Mouse (Mus musculus): Measurements from ENCODE around the gene Bicdl2. TPM values are rescaled to one million over a fixed set of nuclear protein-coding genes. Genes with fewer than 3 reads are reported as not detected.
A peak's percentile ranks its signal among the peaks of the same experiment; 100 is the strongest.

Bicdl2 gene
- polyA plus RNA-seq, 1 experiment from 2014 or later, result 1.2 TPM

DNA sequence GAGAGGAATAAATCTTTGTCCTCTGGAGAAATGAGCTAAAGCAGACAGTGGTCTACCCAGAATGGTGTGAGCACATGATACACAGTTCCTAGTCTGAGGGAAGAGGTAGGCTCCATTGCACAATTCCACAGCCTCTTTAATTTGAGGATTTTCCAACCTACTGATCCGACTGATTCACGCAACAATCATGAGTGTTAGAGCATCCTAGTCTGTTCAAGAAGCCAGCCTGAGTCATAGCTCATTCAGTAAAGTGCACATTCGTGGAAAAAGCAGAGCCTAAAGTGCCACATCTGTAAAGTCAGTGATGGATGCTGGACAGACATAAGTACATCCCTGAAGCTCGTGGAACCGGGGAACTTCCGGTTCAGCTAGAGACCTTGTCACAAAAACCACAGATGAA is 8.9 kb upstream of the Bicdl2 start:
- no peak overlapping the region for H3K4me3 ChIP-seq (ENCODE audit: low read length)
- ATAC-seq (ENCODE audit: low FRiP score, low TSS enrichment), result no peak
- H3K27me3 ChIP-seq (ENCODE audit: control insufficient read depth, insufficient read depth, low read length), result no peaks in the 10 kb centered on the region
- H3K9me3 ChIP-seq (ENCODE audit: control insufficient read depth, low read length), result no peaks in the 10 kb centered on the region
- 80% methylated on average over 6 of the region's 6 CpGs for WGBS
- no peak overlapping the region for H3K27ac ChIP-seq (ENCODE audit: low read depth, low read length)
- no peak overlapping the region for H3K9ac ChIP-seq (ENCODE audit: low read depth, low read length)
- no peaks in the 10 kb centered on the region for H3K4me1 ChIP-seq (ENCODE audit: control insufficient read depth, insufficient read depth, low read length)
- no peak overlapping the region for H3K4me2 ChIP-seq (replicated peaks; ENCODE audit: low read depth, low read length)
- no peaks in the 10 kb centered on the region for H3K36me3 ChIP-seq (ENCODE audit: control insufficient read depth, insufficient read depth, low read length)

DNA sequence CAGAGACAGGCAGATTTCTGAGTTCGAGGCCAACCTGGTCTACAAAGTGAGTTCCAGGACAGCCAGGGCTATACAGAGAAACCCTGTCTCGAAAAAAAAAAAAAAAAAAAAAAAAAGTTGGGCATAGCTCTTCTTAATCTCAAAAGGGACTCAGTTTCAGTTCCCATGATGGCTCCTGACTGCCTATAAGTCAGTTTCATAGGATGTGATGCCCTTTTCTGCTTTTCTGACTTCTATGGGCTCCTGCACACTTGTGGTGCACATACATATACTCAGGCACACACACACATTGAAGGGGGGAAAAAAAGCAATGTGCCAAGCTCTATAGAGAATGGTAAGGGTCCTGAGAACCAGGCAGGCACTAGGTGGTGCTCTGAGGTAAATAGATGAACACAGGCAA is 7.0 kb upstream of the Bicdl2 start:
- no peaks in the 10 kb centered on the region for H3K36me3 ChIP-seq (ENCODE audit: control insufficient read depth, insufficient read depth, low read length)
- WGBS, result 83% methylated on average over 1 of the region's 2 CpGs
- H3K9me3 ChIP-seq (ENCODE audit: control insufficient read depth, low read length), result no peaks in the 10 kb centered on the region
- H3K27ac ChIP-seq (ENCODE audit: low read depth, low read length), result no peak overlapping the region
- no peak overlapping the region for H3K4me3 ChIP-seq (ENCODE audit: low read length)
- H3K4me1 ChIP-seq (ENCODE audit: control insufficient read depth, insufficient read depth, low read length), result no peaks in the 10 kb centered on the region
- no peak for ATAC-seq (ENCODE audit: low FRiP score, low TSS enrichment)
- H3K27me3 ChIP-seq (ENCODE audit: control insufficient read depth, insufficient read depth, low read length), result no peaks in the 10 kb centered on the region
- no peak overlapping the region for H3K9ac ChIP-seq (ENCODE audit: low read depth, low read length)
- no peak overlapping the region for H3K4me2 ChIP-seq (replicated peaks; ENCODE audit: low read depth, low read length)

DNA sequence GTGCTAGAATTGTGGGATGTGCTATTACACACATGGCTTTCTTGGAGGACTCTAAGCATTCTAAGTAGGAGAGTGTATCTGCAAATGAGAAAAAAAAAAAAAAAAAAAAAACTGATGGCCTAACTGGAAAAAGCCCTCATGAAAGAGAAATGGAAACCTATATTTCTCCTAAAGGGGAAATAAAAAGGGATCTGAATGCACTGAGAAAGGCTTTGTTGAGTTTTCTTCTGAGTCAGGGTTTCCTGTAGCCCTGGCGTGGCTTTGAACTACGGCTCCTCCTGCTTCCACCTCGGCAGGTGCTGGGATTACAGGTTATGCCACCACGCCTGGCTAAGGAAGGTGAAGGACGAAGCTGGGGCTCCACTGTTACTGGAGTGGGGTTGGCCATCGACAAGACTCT is 6.3 kb upstream of the Bicdl2 start:
- Histone ChIP-seq H3K27me3 (ENCODE audit: control insufficient read depth, insufficient read depth, low read length) (no peaks in the 10 kb centered on the region), H3K4me3 (ENCODE audit: low read length) (no peak overlapping the region), H3K4me1 (ENCODE audit: control insufficient read depth, insufficient read depth, low read length) (no peaks in the 10 kb centered on the region), H3K4me2 (replicated peaks; ENCODE audit: low read depth, low read length) (no peak overlapping the region), H3K9ac (ENCODE audit: low read depth, low read length) (no peak overlapping the region), H3K27ac (ENCODE audit: low read depth, low read length) (no peak overlapping the region), H3K9me3 (ENCODE audit: control insufficient read depth, low read length) (no peaks in the 10 kb centered on the region), H3K36me3 (ENCODE audit: control insufficient read depth, insufficient read depth, low read length) (no peaks in the 10 kb centered on the region)
- ATAC-seq (ENCODE audit: low FRiP score, low TSS enrichment), result no peak
- 55% methylated on average over 6 of the region's 6 CpGs for WGBS

DNA sequence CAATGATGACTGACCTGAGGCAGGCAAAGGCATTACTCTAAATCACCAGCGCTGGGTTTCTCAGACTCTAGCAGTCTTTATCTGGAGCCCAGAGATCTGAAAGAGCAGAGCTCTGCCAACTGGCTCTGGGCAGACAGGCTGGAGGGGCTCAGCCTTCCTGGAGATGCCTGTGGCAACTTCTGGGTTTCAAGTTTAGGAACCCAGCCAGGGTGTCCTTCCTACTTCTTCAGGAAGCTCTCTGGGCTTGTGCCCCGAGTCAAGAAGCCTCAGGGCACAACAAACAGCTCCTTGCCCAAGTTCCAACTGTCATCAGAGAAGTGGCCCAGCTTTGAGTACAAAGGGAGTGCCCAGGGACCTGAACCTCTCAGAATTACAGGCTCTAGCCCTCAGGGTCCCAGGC is 5.9 kb upstream of the Bicdl2 start:
- Histone ChIP-seq H3K9ac (ENCODE audit: low read depth, low read length) (no peak overlapping the region), H3K4me1 (ENCODE audit: control insufficient read depth, insufficient read depth, low read length) (no peaks in the 10 kb centered on the region), H3K4me2 (replicated peaks; ENCODE audit: low read depth, low read length) (no peak overlapping the region), H3K36me3 (ENCODE audit: control insufficient read depth, insufficient read depth, low read length) (no peaks in the 10 kb centered on the region), H3K27me3 (ENCODE audit: control insufficient read depth, insufficient read depth, low read length) (no peaks in the 10 kb centered on the region), H3K27ac (ENCODE audit: low read depth, low read length) (no peak overlapping the region), H3K9me3 (ENCODE audit: control insufficient read depth, low read length) (no peaks in the 10 kb centered on the region), H3K4me3 (ENCODE audit: low read length) (no peak overlapping the region)
- ATAC-seq (ENCODE audit: low FRiP score, low TSS enrichment), result no peak
- WGBS, result 79% methylated on average over 2 of the region's 2 CpGs

DNA sequence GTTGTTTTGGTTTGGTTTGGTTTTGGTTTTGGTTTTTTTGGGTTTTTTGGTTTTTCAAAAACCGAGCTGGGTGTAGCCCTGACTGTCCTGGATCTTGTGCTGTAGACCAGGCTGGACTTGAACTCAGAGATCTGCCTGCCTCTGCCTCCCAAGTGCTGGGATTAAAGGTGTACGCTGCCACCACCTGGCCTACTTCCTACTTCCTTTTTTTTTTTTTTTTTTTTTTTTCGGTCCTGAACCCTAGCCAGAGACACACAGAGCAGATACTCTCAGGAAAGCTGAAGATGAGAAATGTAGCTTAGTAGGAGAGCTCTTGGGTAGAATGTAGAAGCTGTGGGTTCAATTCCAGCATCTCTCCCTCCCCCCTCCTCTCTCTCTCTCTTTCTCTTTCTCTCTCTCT is 1.9 kb upstream of the Bicdl2 start:
- Histone ChIP-seq H3K4me1 (ENCODE audit: control insufficient read depth, insufficient read depth, low read length) (no peaks in the 10 kb centered on the region; the same call in 1 of the 2 replicates), H3K4me3 (ENCODE audit: low read length) (no peak overlapping the region), H3K27ac (ENCODE audit: low read depth, low read length) (no peak overlapping the region), H3K27me3 (ENCODE audit: control insufficient read depth, insufficient read depth, low read length) (peaks cover 37% of the 10 kb centered on the region), H3K9me3 (ENCODE audit: control insufficient read depth, low read length) (no peaks in the 10 kb centered on the region), H3K4me2 (replicated peaks; ENCODE audit: low read depth, low read length) (no peak overlapping the region), H3K9ac (ENCODE audit: low read depth, low read length) (no peak overlapping the region), H3K36me3 (ENCODE audit: control insufficient read depth, insufficient read depth, low read length) (no peaks in the 10 kb centered on the region)
- no peak for ATAC-seq (ENCODE audit: low FRiP score, low TSS enrichment)
- 81% methylated on average over 3 of the region's 3 CpGs for WGBS

DNA sequence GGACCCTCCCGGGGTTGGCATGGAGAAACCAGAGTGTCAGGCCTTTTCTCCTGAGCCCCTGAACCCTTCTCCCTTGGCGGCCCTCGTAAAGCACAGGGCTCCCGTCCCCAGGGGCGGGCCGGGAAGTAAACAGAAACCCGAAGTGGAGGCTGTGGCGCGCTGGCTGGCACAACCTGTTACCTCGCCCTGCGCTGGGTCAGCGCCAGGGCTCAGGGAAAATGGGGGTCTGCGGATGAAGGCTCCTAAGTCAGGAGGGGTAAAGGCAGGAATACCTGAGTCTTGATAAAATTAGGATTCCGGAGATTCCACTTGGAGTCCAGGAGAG is 532 bp downstream of the Bicdl2 start:
- ATAC-seq (ENCODE audit: low FRiP score, low TSS enrichment), result 0 out of 2 replicates have a peak, but pooled peaks have one; percentile 8
- 2% methylated on average over 13 of the region's 14 CpGs for WGBS

DNA sequence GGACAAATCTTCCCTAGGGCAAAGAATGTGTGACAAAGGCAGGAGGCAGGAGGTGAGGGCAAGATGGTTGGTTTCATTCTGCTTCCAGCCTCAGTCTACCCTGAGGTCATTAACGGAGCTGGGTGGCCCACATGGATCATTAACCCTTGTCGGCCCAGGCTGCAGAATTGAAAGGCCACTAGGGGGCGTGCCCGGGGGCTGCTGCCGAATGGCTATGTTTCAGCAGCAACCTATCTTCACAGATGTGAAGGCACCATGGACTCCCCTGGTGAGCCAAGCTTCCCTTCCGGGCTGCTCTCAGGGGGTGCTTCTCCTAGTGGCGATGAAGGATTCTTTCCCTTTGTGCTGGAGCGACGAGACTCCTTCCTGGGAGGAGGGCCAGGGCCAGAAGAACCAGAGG is 1.2 kb downstream of the Bicdl2 start:
- H3K9me3 ChIP-seq (ENCODE audit: control insufficient read depth, low read length), result no peaks in the 10 kb centered on the region
- H3K27ac ChIP-seq (ENCODE audit: low read depth, low read length), result no peak overlapping the region
- WGBS, result 0% methylated on average over 9 of the region's 9 CpGs
- H3K27me3 ChIP-seq (ENCODE audit: control insufficient read depth, insufficient read depth, low read length), result peaks cover 37% of the 10 kb centered on the region
- no peak for ATAC-seq (ENCODE audit: low FRiP score, low TSS enrichment)
- H3K4me2 ChIP-seq (replicated peaks; ENCODE audit: low read depth, low read length), result no peak overlapping the region
- H3K9ac ChIP-seq (ENCODE audit: low read depth, low read length), result no peak overlapping the region
- no peaks in the 10 kb centered on the region; the same call in 1 of the 2 replicates for H3K4me1 ChIP-seq (ENCODE audit: control insufficient read depth, insufficient read depth, low read length)
- H3K36me3 ChIP-seq (ENCODE audit: control insufficient read depth, insufficient read depth, low read length), result peaks cover 6% of the 10 kb centered on the region
- no peak overlapping the region for H3K4me3 ChIP-seq (ENCODE audit: low read length)

More for the DNA sequence above, 532 bp downstream of the Bicdl2 start:
- Histone ChIP-seq H3K9ac (ENCODE audit: low read depth, low read length) (no peak overlapping the region; the same call in 1 of the 2 replicates), H3K27ac (ENCODE audit: low read depth, low read length) (no peak overlapping the region), H3K4me1 (ENCODE audit: control insufficient read depth, insufficient read depth, low read length) (no peaks in the 10 kb centered on the region; the same call in 1 of the 2 replicates), H3K9me3 (ENCODE audit: control insufficient read depth, low read length) (no peaks in the 10 kb centered on the region), H3K4me2 (replicated peaks; ENCODE audit: low read depth, low read length) (peak overlapping the region; percentile 43), H3K36me3 (ENCODE audit: control insufficient read depth, insufficient read depth, low read length) (peaks cover under 1% of the 10 kb centered on the region; the same call in 1 of the 2 replicates), H3K4me3 (ENCODE audit: low read length) (peak overlapping the region; percentile 27), H3K27me3 (ENCODE audit: control insufficient read depth, insufficient read depth, low read length) (peaks cover 37% of the 10 kb centered on the region)

DNA sequence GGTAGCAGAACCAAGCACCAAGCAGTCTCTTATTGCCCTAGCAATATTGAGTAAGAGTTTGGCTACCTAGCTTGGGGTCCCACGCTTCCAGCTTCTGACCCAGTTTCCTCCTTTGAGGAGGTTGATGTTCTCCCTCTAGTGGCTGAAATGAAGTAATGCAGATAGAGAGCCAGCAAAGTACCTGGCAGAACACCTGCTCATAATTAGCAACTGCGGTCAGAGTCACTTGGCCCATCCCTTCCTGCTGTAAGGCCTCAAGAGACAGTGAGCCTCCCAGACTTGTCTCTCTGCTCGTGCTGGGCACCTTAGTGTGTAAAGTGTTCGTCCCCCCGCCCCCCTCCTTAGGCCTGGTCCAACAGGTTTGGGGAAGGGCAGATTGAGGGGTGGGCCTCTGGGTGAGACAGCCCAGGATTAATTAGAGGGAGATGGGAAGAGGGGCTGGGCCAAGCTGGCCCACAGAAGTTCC is 4.3 kb downstream of the Bicdl2 start:
- ATAC-seq (ENCODE audit: low FRiP score, low TSS enrichment), result no peak; the same call in 1 of the 2 replicates
- Histone ChIP-seq H3K9ac (ENCODE audit: low read depth, low read length) (no peak overlapping the region), H3K27me3 (ENCODE audit: control insufficient read depth, insufficient read depth, low read length) (peaks cover 35% of the 10 kb centered on the region), H3K4me3 (ENCODE audit: low read length) (no peak overlapping the region), H3K36me3 (ENCODE audit: control insufficient read depth, insufficient read depth, low read length) (peaks cover 30% of the 10 kb centered on the region), H3K9me3 (ENCODE audit: control insufficient read depth, low read length) (no peaks in the 10 kb centered on the region), H3K27ac (ENCODE audit: low read depth, low read length) (no peak overlapping the region), H3K4me1 (ENCODE audit: control insufficient read depth, insufficient read depth, low read length) (no peaks in the 10 kb centered on the region; the same call in 1 of the 2 replicates), H3K4me2 (replicated peaks; ENCODE audit: low read depth, low read length) (no peak overlapping the region)
- WGBS, result 8% methylated on average over 5 of the region's 5 CpGs

DNA sequence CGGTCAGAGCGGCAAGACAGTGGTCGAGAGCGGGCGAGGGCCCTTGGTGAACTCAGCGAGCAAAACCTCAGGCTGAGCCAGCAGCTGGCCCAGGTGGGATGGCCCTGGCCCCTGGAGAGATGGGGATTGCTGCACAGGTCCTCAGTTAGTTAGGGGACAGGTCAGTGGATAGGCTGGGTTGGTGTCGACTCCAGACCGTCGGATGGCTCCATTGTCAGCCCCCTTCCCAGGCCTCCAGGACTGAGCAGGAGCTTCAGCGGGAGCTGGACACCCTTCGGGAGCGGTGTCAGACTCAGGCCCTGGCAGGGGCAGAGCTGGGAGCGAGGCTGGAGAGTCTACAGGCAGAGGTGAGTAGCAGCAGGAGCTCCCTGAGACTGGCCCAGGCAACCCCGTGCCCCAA is 5.2 kb downstream of the Bicdl2 start:
- WGBS, result 78% methylated on average over 14 of the region's 14 CpGs
- H3K27ac ChIP-seq (ENCODE audit: low read depth, low read length), result no peak overlapping the region
- no peak for ATAC-seq (ENCODE audit: low FRiP score, low TSS enrichment)

More for the DNA sequence above, 5.2 kb downstream of the Bicdl2 start:
- Histone ChIP-seq H3K9ac (ENCODE audit: low read depth, low read length) (no peak overlapping the region), H3K9me3 (ENCODE audit: control insufficient read depth, low read length) (no peaks in the 10 kb centered on the region), H3K4me1 (ENCODE audit: control insufficient read depth, insufficient read depth, low read length) (no peaks in the 10 kb centered on the region; the same call in 1 of the 2 replicates), H3K4me2 (replicated peaks; ENCODE audit: low read depth, low read length) (no peak overlapping the region), H3K36me3 (ENCODE audit: control insufficient read depth, insufficient read depth, low read length) (peaks cover 38% of the 10 kb centered on the region), H3K4me3 (ENCODE audit: low read length) (no peak overlapping the region), H3K27me3 (ENCODE audit: control insufficient read depth, insufficient read depth, low read length) (peaks cover 26% of the 10 kb centered on the region)
